Mouse (Mus musculus) embryo, embryonic 9.5 days (tissue): ENCODE measurements around the gene Hyal2.

Source experiments
- DNase-seq: peaks from one replicate; pipeline ENCODE4 v3.0.0-alpha.2; 2017; ENCODE audit errors: extremely low spot score

The Hyal2 gene

DNA sequence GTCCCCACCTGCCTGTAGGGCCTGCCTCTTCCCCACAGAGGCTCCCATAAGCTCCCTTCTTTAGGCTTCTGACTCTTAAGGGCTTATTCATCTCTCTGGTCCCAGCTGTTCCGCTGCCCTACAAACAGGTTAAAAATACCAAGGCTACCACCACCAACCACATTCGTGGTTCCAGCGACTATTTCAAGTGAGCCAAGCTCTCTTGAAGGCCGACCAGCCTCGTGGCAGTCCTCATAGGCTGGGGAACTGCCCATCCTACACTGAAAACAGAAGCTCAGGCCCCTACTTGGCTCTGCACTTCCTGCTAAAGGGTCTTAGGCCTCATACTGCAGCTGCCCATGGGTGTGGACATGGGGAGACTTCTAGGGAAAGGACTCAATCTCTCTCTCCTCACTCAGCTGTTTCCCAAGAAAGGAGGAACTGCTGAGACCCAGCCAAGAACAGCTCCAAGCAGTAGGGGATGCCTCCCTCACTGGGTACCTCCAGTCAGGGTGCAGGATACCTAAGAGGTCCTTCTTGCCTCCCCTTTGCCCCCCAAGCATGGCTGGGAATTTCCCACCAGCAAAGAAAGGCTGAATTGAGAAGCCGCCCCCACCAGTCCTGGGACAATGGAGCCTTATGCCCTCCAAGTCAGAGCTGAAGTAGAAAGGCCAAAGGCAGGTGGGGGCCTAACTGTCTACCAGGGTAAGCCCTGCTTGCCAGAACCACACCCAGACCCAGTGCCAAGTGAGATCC, 43.9 kb downstream of the Hyal2 start:
- no peak for DNase-seq

DNA sequence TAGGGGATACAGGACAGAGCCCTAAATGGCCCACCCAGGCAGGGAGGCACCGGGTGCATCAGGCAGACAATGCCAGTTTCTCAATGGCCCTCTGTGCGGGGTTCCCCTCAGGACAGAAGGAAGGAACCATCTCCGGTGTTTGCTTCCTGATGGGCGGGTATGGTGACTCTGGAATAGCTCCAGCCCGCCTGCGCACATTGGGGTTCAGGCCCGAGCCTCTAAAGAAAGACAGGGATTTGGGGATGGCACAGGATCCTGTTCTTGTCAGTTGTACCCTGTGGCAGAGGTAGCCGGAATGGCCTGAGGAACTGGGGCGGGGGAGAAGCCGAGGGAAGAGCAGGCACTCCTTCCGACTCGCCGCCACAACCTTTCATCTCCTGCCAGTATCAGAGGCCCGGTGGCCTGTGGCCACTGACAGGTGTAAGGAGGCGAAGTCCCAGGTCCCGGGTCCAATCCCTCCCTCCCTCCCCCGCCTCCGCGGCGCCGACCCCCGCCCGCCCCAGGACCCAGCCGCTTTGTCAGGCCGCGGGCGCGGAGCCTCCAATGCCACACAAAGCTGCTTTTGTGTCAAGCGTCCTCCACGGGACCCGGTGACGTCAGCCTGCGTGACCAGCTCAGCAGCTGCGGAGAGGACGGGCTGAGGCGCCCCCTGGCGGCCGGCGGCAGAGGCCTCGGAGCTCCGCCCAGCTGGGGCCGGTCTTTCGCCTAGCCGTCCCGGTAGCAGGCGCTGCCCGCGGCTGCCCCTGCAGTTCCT, 44.6 kb downstream of the Hyal2 start:
- DNase-seq = peak; percentile 97

GRCm38 (mm10) chr9:107612945-107613569, 45.3 kb downstream of the Hyal2 start:
- DNase-seq = no peak

DNA sequence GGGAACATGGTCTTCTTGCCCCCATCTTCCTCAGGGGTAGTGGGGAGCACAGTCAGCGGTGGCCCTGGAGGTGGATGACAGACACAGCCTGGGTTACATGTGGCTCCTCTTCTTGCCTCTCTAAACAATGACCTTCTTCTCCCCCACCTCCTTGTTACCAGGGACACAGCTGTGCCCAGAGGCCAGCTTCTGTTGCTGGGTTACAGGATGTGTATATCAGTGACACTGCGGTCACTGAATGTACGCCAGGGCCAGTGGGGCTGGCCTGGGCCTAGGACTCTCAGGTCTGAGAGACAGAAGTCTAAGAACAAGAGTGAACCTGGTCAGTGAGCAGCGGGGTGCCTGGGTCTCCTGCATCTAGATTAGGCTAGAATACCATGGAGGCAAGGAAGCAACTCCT, 47.3 kb downstream of the Hyal2 start:
- DNase-seq = no peak

DNA sequence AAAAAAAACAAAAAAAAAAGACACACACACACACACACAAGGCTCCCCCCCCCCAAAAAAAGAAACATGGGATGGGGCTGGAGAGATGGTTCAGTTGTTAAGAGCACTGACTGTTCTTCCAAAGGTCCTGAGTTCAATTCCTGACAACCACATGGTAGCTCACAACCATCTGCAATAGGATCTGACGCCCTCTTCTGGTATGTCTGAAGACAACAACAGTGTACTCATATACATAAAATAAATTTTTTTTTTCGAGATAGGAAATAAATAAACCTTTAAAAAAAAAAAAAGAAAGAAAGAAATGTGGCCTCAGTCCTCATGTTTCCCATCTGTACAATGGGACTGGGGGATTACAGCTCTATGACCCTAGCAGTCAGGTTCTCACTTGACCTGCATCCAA, 49.7 kb downstream of the Hyal2 start:
- no peak for DNase-seq

GRCm38 (mm10) chr9:107618098-107618497, 50.4 kb downstream of the Hyal2 start:
- DNase-seq = no peak

- DNase-seq = no peak
These were observed 51.2 kb downstream of the Hyal2 start for GRCm38 (mm10) chr9:107618778-107619545.

DNA sequence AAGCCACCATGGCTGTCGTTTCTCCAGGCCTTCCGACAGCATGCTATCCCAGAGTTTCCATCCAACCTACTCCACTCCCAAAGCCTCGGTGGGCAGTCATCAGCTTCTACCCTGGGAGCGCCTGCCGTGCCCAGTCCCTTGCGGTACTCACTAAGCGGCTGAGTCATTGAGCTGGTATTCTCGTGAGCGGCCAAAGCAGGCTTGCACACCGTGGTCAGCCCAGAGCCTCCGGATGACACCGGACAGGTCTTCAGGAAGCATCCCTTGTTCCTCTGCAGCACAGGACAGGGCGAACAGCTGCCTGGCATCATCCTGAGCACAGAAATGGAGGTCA, 51.8 kb downstream of the Hyal2 start:
- no peak for DNase-seq

DNA sequence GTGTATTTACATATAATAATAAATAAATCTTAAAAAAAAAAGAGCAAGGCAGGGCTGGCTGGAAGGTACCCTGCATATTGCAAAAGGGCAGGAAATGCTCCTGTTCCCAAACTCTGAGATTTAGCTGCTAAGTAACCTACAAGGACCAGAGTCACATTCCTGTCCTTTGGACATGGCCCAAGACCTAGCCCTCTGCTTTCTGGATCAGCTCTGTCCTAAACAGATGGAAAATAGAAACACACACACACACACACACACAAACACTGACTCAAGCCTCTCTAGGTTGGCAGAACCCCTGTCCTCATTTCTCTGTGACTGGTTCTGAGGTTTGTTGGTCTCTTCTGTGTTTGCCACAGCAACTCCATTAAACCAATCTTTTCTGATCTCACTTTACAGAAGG, 53.2 kb downstream of the Hyal2 start:
- no peak for DNase-seq
